Mouse (Mus musculus) bone marrow, adult 2 months (tissue): ENCODE results near the gene Rpl13a. TPM values are rescaled to one million over a fixed set of nuclear protein-coding genes. Genes with fewer than 3 reads are reported as not detected.
"Not testable (repeated sequence)": the region's sequence is repeated elsewhere in the genome, so short reads cannot be mapped to it uniquely, and the experiment has no call there.

Experiments
- H3K27ac ChIP-seq: fragments of 200-500 bp; 2 replicates; pipeline ENCODE4 v1.5.1; 2012; ENCODE audit warnings: low read depth, mild to moderate bottlenecking, control low read depth, inconsistent platforms, low read length; ENCODE audit not compliant: control insufficient read depth, poor library complexity, insufficient read depth
- H3K4me1 ChIP-seq: fragments of 200-500 bp; 2 replicates; pipeline ENCODE4 v1.6.1; 2011; ENCODE audit warnings: low read length; ENCODE audit not compliant: control insufficient read depth, insufficient read depth
- H3K4me3 ChIP-seq: fragments of 200-500 bp; replicated peaks from 2 replicates; pipeline ENCODE3; 2011; ENCODE audit warnings: mild to moderate bottlenecking, low read depth, low read length, control low read depth; ENCODE audit not compliant: control insufficient read depth
- CTCF ChIP-seq: fragments of 200-500 bp; IDR thresholded peaks from 2 replicates; pipeline ENCODE4 v1.5.1; 2011; ENCODE audit warnings: low read length, control low read depth; ENCODE audit not compliant: control insufficient read depth, insufficient read depth
- POLR2A ChIP-seq: fragments of 200-500 bp; IDR thresholded peaks from 2 replicates; pipeline ENCODE4 v1.6.1; 2011; ENCODE audit warnings: low read depth, mild to moderate bottlenecking, control low read depth, low read length, borderline replicate concordance; ENCODE audit not compliant: control insufficient read depth
- WGBS: fragments of 180-500 bp; shearing (Covaris S2); methylation state at CpG from one replicate; pipeline ENCODE4 v1.1.7; 2018; 5-methylcytosine and 5-hydroxymethylcytosine counted together
- polyA plus RNA-seq: library from polyadenylated mRNA; stranded (reverse); fragments of >200 nt; gene quantifications from 2 replicates; pipeline ENCODE4 v1.2.4, GENCODE M21; 2011; ENCODE audit warnings: low replicate concordance; ENCODE audit not compliant: missing spikeins, insufficient read depth, insufficient read length

Gene Rpl13a
- polyA plus RNA-seq, 1 experiment, result 4,441 TPM

GRCm38 (mm10) chr7:45153586-45153985 is 25.0 kb upstream of the Rpl13a start:
- peak overlapping the region; percentile 94 for H3K27ac ChIP-seq
- WGBS, result 3% methylated on average over 5 of the region's 5 CpGs
- TF ChIP-seq POLR2A (no peak), CTCF (no peak)
- no peaks in the 10 kb centered on the region; the same call in 1 of the 2 replicates for H3K4me1 ChIP-seq
- H3K4me3 ChIP-seq, result peak overlapping the region; percentile 96

GRCm38 (mm10) chr7:45153052-45153451 is 24.5 kb upstream of the Rpl13a start:
- H3K4me3 ChIP-seq, H3K4me1 ChIP-seq, H3K27ac ChIP-seq: not testable (repeated sequence)
- 83% methylated on average over 2 of the region's 2 CpGs for WGBS

- TF ChIP-seq CTCF (no peak), POLR2A (no peak)
- no peak overlapping the region for H3K27ac ChIP-seq
- 67% methylated on average over 11 of the region's 11 CpGs for WGBS
- no peaks in the 10 kb centered on the region; the same call in 1 of the 2 replicates for H3K4me1 ChIP-seq
- no peak overlapping the region for H3K4me3 ChIP-seq
Observed at GRCm38 (mm10) chr7:45151303-45151702, 22.7 kb upstream of the Rpl13a start.

GRCm38 (mm10) chr7:45150321-45150720 is 21.8 kb upstream of the Rpl13a start:
- Histone ChIP-seq H3K4me1 (no peaks in the 10 kb centered on the region; the same call in 1 of the 2 replicates), H3K27ac (no peak overlapping the region), H3K4me3 (no peak overlapping the region)
- TF ChIP-seq CTCF (no peak), POLR2A (no peak)
- WGBS, result 70% methylated on average over 4 of the region's 4 CpGs

- no peak for TF ChIP-seq CTCF
- no peak for TF ChIP-seq POLR2A
- 81% methylated on average over 6 of the region's 6 CpGs for WGBS
- no peaks in the 10 kb centered on the region; the same call in 1 of the 2 replicates for H3K4me1 ChIP-seq
- H3K4me3 ChIP-seq, result no peak overlapping the region
- no peak overlapping the region for H3K27ac ChIP-seq
Observed at GRCm38 (mm10) chr7:45149545-45149944, 21.0 kb upstream of the Rpl13a start.

GRCm38 (mm10) chr7:45148534-45149098 is 20.1 kb upstream of the Rpl13a start:
- TF ChIP-seq POLR2A (no peak), CTCF (no peak)
- no peaks in the 10 kb centered on the region; the same call in 1 of the 2 replicates for H3K4me1 ChIP-seq
- no peak overlapping the region for H3K4me3 ChIP-seq
- H3K27ac ChIP-seq, result no peak overlapping the region
- 67% methylated on average over 4 of the region's 4 CpGs for WGBS

GRCm38 (mm10) chr7:45147899-45148298 is 19.3 kb upstream of the Rpl13a start:
- H3K4me1 ChIP-seq, result no peaks in the 10 kb centered on the region; the same call in 1 of the 2 replicates
- H3K27ac ChIP-seq, result no peak overlapping the region
- no peak overlapping the region for H3K4me3 ChIP-seq
- 89% methylated on average over 11 of the region's 11 CpGs for WGBS
- TF ChIP-seq CTCF (no peak), POLR2A (no peak)

- no peak overlapping the region for H3K4me3 ChIP-seq
- WGBS, result 90% methylated on average over 11 of the region's 11 CpGs
- TF ChIP-seq CTCF (no peak), POLR2A (no peak)
- H3K4me1 ChIP-seq, result no peaks in the 10 kb centered on the region; the same call in 1 of the 2 replicates
- no peak overlapping the region for H3K27ac ChIP-seq
Observed at GRCm38 (mm10) chr7:45147267-45147666, 18.7 kb upstream of the Rpl13a start.

GRCm38 (mm10) chr7:45145460-45145859 is 16.9 kb upstream of the Rpl13a start:
- Histone ChIP-seq H3K4me3 (no peak overlapping the region), H3K4me1 (no peaks in the 10 kb centered on the region), H3K27ac (no peak overlapping the region; the same call in 1 of the 2 replicates)
- WGBS, result 88% methylated on average over 8 of the region's 8 CpGs
- TF ChIP-seq POLR2A, result no peak
- TF ChIP-seq CTCF, result no peak
